Mouse (Mus musculus) stomach, postnatal 0 days (tissue): ENCODE data around the gene Tfap2d.
A peak's percentile ranks its signal among the peaks of the same experiment; 100 is the strongest.

Source experiments
- CTCF ChIP-seq: IDR thresholded peaks from 2 replicates; pipeline ENCODE4 v1.5.1; 2016; ENCODE audit warnings: antibody characterized with exemption, low read depth, mild to moderate bottlenecking, moderate library complexity
- EP300 ChIP-seq: optimal IDR thresholded peaks from 2 replicates; pipeline ENCODE3; 2016; ENCODE audit warnings: antibody characterized with exemption

GRCm38 (mm10) chr1:19205649-19206048 is 102.8 kb downstream of the Tfap2d start:
- TF ChIP-seq EP300, result no peak
- peak; percentile 83 for TF ChIP-seq CTCF
